Mouse (Mus musculus) heart, embryonic 12.5 days (tissue): ENCODE measurements at regions not wholly inside any gene's neighbourhood (a gene's known extent, or its start where the extent isn't known, plus 50 kb on each side); places are given as distances from the start of the nearest gene placed in this dataset.

Experiments used
- ATAC-seq: fragments of 200-750 bp; cut with Nextera tagmentation; 2 replicates; pipeline ENCODE4 v1.8.0; 2017; ENCODE audit warnings: moderate TSS enrichment, moderate library complexity; ENCODE audit not compliant: insufficient number of reproducible peaks, low FRiP score
- H3K27ac ChIP-seq: fragments of 300-500 bp; sonication (generic); 2 replicates; pipeline ENCODE4 v1.5.1; 2016; ENCODE audit warnings: mild to moderate bottlenecking, moderate library complexity; ENCODE audit not compliant: poor library complexity, severe bottlenecking
- H3K27me3 ChIP-seq: fragments of 300-500 bp; sonication (generic); replicated peaks from 2 replicates; pipeline ENCODE4 v1.6.1; 2016; ENCODE audit warnings: mild to moderate bottlenecking, moderate library complexity
- H3K36me3 ChIP-seq: fragments of 300-500 bp; sonication (generic); 2 replicates; pipeline ENCODE4 v1.6.1; 2016; ENCODE audit warnings: mild to moderate bottlenecking, moderate library complexity
- H3K4me1 ChIP-seq: fragments of 300-500 bp; sonication (generic); replicated peaks from 2 replicates; pipeline ENCODE4 v1.6.1; 2016; ENCODE audit warnings: mild to moderate bottlenecking
- H3K4me2 ChIP-seq: fragments of 300-500 bp; sonication (generic); 2 replicates; pipeline ENCODE4 v1.6.1; 2016; ENCODE audit warnings: mild to moderate bottlenecking, moderate library complexity
- H3K4me3 ChIP-seq: fragments of 300-500 bp; sonication (generic); 2 replicates; pipeline ENCODE4 v1.5.1; 2016; ENCODE audit warnings: mild to moderate bottlenecking
- H3K9ac ChIP-seq: fragments of 300-500 bp; sonication (generic); 2 replicates; pipeline ENCODE4 v1.6.1; 2016; ENCODE audit warnings: mild to moderate bottlenecking, moderate library complexity
- H3K9me3 ChIP-seq: fragments of 300-500 bp; sonication (generic); replicated peaks from 2 replicates; pipeline ENCODE4 v1.6.1; 2016; ENCODE audit warnings: mild to moderate bottlenecking, moderate library complexity
- WGBS: fragments of 180-500 bp; shearing (Covaris S2); methylation state at CpG from one replicate; pipeline ENCODE4 v1.1.7; 2016; 5-methylcytosine and 5-hydroxymethylcytosine counted together

- Histone ChIP-seq H3K4me3 (no peak overlapping the region), H3K36me3 (no peaks in the 10 kb centered on the region), H3K4me1 (no peaks in the 10 kb centered on the region), H3K9me3 (no peaks in the 10 kb centered on the region), H3K27ac (no peak overlapping the region), H3K4me2 (no peak overlapping the region), H3K9ac (no peak overlapping the region), H3K27me3 (no peaks in the 10 kb centered on the region)
- ATAC-seq = no peak
- WGBS = 63% methylated on average over 7 of the region's 7 CpGs
Measured at GRCm38 (mm10) chr15:28081147-28081546, 55.5 kb upstream of the Trio start.

- no peaks in the 10 kb centered on the region for H3K9me3 ChIP-seq
- H3K27me3 ChIP-seq = no peaks in the 10 kb centered on the region
- H3K4me2 ChIP-seq = no peak overlapping the region
- no peak overlapping the region for H3K4me3 ChIP-seq
- no peaks in the 10 kb centered on the region for H3K36me3 ChIP-seq
- no peaks in the 10 kb centered on the region for H3K4me1 ChIP-seq
- WGBS = 80% methylated on average over 5 of the region's 5 CpGs
- no peak for ATAC-seq
- H3K9ac ChIP-seq = no peak overlapping the region
- H3K27ac ChIP-seq = no peak overlapping the region
Measured at GRCm38 (mm10) chr15:28082411-28082810, 56.8 kb upstream of the Trio start.

GRCm38 (mm10) chr15:28105956-28106355, 80.3 kb upstream of the Trio start:
- H3K27ac ChIP-seq = peak overlapping the region; percentile 63
- no peak overlapping the region for H3K4me2 ChIP-seq
- no peaks in the 10 kb centered on the region for H3K27me3 ChIP-seq
- WGBS = 45% methylated on average over 5 of the region's 5 CpGs
- peaks cover 7% of the 10 kb centered on the region; the same call in 1 of the 2 replicates for H3K4me1 ChIP-seq
- H3K4me3 ChIP-seq = no peak overlapping the region
- no peaks in the 10 kb centered on the region for H3K36me3 ChIP-seq
- H3K9me3 ChIP-seq = no peaks in the 10 kb centered on the region; the same call in 1 of the 2 replicates
- no peak overlapping the region for H3K9ac ChIP-seq
- ATAC-seq = peak; percentile 85

- no peaks in the 10 kb centered on the region for H3K27me3 ChIP-seq
- H3K9ac ChIP-seq = no peak overlapping the region
- WGBS = 75% methylated on average over 8 of the region's 8 CpGs
- no peak overlapping the region for H3K27ac ChIP-seq
- ATAC-seq = no peak
- H3K4me1 ChIP-seq = peaks cover 7% of the 10 kb centered on the region; the same call in 1 of the 2 replicates
- no peak overlapping the region for H3K4me3 ChIP-seq
- no peak overlapping the region for H3K4me2 ChIP-seq
- H3K36me3 ChIP-seq = no peaks in the 10 kb centered on the region
- no peaks in the 10 kb centered on the region; the same call in 1 of the 2 replicates for H3K9me3 ChIP-seq
Measured at GRCm38 (mm10) chr15:28109916-28110315, 84.3 kb upstream of the Trio start.

GRCm38 (mm10) chr15:28113491-28113890, 87.8 kb upstream of the Trio start:
- no peaks in the 10 kb centered on the region for H3K36me3 ChIP-seq
- H3K4me1 ChIP-seq = 0 out of 2 replicates have a peak, but pooled peaks cover 3% of the 10 kb centered on the region
- no peak for ATAC-seq
- no peaks in the 10 kb centered on the region; the same call in 1 of the 2 replicates for H3K27me3 ChIP-seq
- no peak overlapping the region for H3K4me3 ChIP-seq
- H3K4me2 ChIP-seq = no peak overlapping the region
- H3K9me3 ChIP-seq = no peaks in the 10 kb centered on the region
- WGBS = 83% methylated on average over 4 of the region's 4 CpGs
- no peak overlapping the region for H3K9ac ChIP-seq
- no peak overlapping the region for H3K27ac ChIP-seq

GRCm38 (mm10) chr15:28114180-28114747, 88.6 kb upstream of the Trio start:
- Histone ChIP-seq H3K4me3 (no peak overlapping the region), H3K9me3 (no peaks in the 10 kb centered on the region), H3K4me2 (no peak overlapping the region), H3K9ac (no peak overlapping the region), H3K4me1 (0 out of 2 replicates have a peak, but pooled peaks cover 1% of the 10 kb centered on the region), H3K27ac (no peak overlapping the region), H3K36me3 (no peaks in the 10 kb centered on the region), H3K27me3 (no peaks in the 10 kb centered on the region; the same call in 1 of the 2 replicates)
- WGBS = 84% methylated on average over 6 of the region's 6 CpGs
- ATAC-seq = no peak

GRCm38 (mm10) chr15:28126846-28127245, 76.7 kb upstream of the Dnah5 start:
- H3K36me3 ChIP-seq = no peaks in the 10 kb centered on the region
- no peak overlapping the region for H3K9ac ChIP-seq
- H3K27ac ChIP-seq = no peak overlapping the region
- H3K4me3 ChIP-seq = no peak overlapping the region
- H3K27me3 ChIP-seq = no peaks in the 10 kb centered on the region
- 0 out of 2 replicates have a peak, but pooled peaks cover 4% of the 10 kb centered on the region for H3K9me3 ChIP-seq
- no peak overlapping the region for H3K4me2 ChIP-seq
- WGBS = 72% methylated on average over 3 of the region's 3 CpGs
- 0 out of 2 replicates have a peak, but pooled peaks cover 2% of the 10 kb centered on the region for H3K4me1 ChIP-seq
- ATAC-seq = no peak

GRCm38 (mm10) chr15:28129536-28129935, 74.0 kb upstream of the Dnah5 start:
- H3K36me3 ChIP-seq = no peaks in the 10 kb centered on the region
- H3K9ac ChIP-seq = no peak overlapping the region
- H3K4me3 ChIP-seq = no peak overlapping the region
- no peak overlapping the region for H3K27ac ChIP-seq
- H3K9me3 ChIP-seq = 0 out of 2 replicates have a peak, but pooled peaks cover 4% of the 10 kb centered on the region
- WGBS = 83% methylated on average over 7 of the region's 7 CpGs
- ATAC-seq = no peak
- peaks cover 24% of the 10 kb centered on the region for H3K4me1 ChIP-seq
- H3K4me2 ChIP-seq = no peak overlapping the region
- H3K27me3 ChIP-seq = no peaks in the 10 kb centered on the region

GRCm38 (mm10) chr15:28131546-28131945, 72.0 kb upstream of the Dnah5 start:
- Histone ChIP-seq H3K36me3 (no peaks in the 10 kb centered on the region), H3K9ac (no peak overlapping the region), H3K27me3 (no peaks in the 10 kb centered on the region), H3K4me2 (no peak overlapping the region), H3K9me3 (0 out of 2 replicates have a peak, but pooled peaks cover 4% of the 10 kb centered on the region), H3K4me1 (peaks cover 24% of the 10 kb centered on the region), H3K4me3 (no peak overlapping the region), H3K27ac (no peak overlapping the region)
- 67% methylated on average over 4 of the region's 4 CpGs for WGBS
- ATAC-seq = no peak

- peaks cover 24% of the 10 kb centered on the region for H3K4me1 ChIP-seq
- H3K4me2 ChIP-seq = no peak overlapping the region
- 42% methylated on average over 10 of the region's 10 CpGs for WGBS
- peak; percentile 48 for ATAC-seq
- 0 out of 2 replicates have a peak, but pooled peaks cover 4% of the 10 kb centered on the region for H3K9me3 ChIP-seq
- H3K36me3 ChIP-seq = no peaks in the 10 kb centered on the region
- peak overlapping the region; percentile 68 for H3K27ac ChIP-seq
- no peaks in the 10 kb centered on the region for H3K27me3 ChIP-seq
- no peak overlapping the region for H3K9ac ChIP-seq
- no peak overlapping the region for H3K4me3 ChIP-seq
Measured at GRCm38 (mm10) chr15:28133171-28133810, 70.3 kb upstream of the Dnah5 start.

- Histone ChIP-seq H3K4me2 (no peak overlapping the region), H3K4me3 (no peak overlapping the region)
- 40% methylated on average over 2 of the region's 2 CpGs for WGBS
Measured at GRCm38 (mm10) chr15:28134206-28134605, 69.3 kb upstream of the Dnah5 start.

More at GRCm38 (mm10) chr15:28134206-28134605, 69.3 kb upstream of the Dnah5 start:
- no peaks in the 10 kb centered on the region for H3K27me3 ChIP-seq
- H3K9ac ChIP-seq = no peak overlapping the region
- ATAC-seq = no peak
- peak overlapping the region; percentile 72 for H3K27ac ChIP-seq
- no peaks in the 10 kb centered on the region for H3K36me3 ChIP-seq
- 0 out of 2 replicates have a peak, but pooled peaks cover 3% of the 10 kb centered on the region for H3K9me3 ChIP-seq
- H3K4me1 ChIP-seq = peaks cover 24% of the 10 kb centered on the region
